Mouse (Mus musculus): ENCODE measurements around the gene Ndufs2. TPM values are rescaled to one million over a fixed set of nuclear protein-coding genes. Genes with fewer than 3 reads are reported as not detected.

The Ndufs2 gene
- polyA plus RNA-seq, 1 experiment from 2014 or later = 247 TPM

DNA sequence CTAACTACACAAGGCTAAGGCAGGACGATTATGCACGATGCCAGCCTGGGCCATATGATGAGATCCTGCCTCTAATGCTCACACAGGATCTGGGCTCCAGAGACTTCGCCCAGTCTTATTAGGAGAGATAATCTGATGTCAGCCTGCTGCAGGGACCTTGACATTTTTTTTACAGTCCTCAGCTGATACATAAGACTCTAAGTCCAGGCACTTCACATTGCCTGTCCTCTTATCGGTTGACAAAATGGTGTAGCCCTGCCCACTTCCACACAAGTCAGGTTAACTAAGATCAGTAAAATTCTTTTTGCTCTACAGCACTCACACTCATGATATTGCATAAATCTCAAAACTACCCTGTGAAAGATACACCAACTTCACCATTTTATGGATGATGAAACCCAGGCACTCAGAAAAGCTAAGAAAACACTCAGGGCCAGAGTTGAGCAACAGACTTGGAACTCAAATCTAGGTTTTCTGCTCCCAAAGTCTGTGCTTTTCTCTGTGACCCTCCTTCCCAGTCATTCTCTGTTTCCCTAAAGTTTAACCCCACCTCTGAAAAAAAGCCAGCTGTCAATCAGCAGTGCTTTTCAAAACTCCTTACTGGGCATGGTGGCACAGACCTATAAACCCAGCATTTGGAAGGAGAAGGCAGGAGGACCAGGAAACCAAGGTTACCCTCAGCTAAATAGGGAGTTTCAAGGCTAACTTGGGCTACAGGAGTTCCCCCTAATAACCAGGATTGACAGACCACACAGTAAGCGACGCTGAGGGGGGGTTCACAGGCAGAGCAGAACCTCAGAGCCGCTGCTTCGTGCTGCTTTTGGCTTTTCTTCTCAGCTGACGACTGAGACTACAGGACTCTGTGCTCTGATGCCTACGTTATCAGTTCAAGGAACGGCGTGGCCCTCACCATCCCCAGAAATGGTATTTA lies 18.1 kb downstream of the Ndufs2 start:
- Histone ChIP-seq H3K27me3 (replicated peaks; ENCODE audit: control insufficient read depth, insufficient read depth, low read length) (no peaks in the 10 kb centered on the region), H3K36me3 (ENCODE audit: control insufficient read depth, insufficient read depth, low read length) (peaks cover 49% of the 10 kb centered on the region), H3K4me2 (ENCODE audit: low read length) (no peak overlapping the region), H3K4me3 (ENCODE audit: low read depth, low read length) (no peak overlapping the region), H3K9ac (ENCODE audit: low read length) (no peak overlapping the region), H3K27ac (ENCODE audit: low read depth) (no peak overlapping the region), H3K9me3 (ENCODE audit: control insufficient read depth, low read length) (no peaks in the 10 kb centered on the region), H3K4me1 (replicated peaks; ENCODE audit: control insufficient read depth, insufficient read depth, low read length) (no peaks in the 10 kb centered on the region)
- 79% methylated on average over 12 of the region's 12 CpGs for WGBS
- no peak for DNase-seq (ENCODE audit: low spot score)
- ATAC-seq (replicated peaks; ENCODE audit: low FRiP score, low TSS enrichment, low read depth) = no peak

GRCm38 (mm10) chr1:171232348-171232747 lies 18.8 kb downstream of the Ndufs2 start:
- ATAC-seq (replicated peaks; ENCODE audit: low FRiP score, low TSS enrichment, low read depth) (no peak), DNase-seq (ENCODE audit: low spot score) (no peak)
- Histone ChIP-seq H3K4me2 (ENCODE audit: low read length) (no peak overlapping the region), H3K27me3 (replicated peaks; ENCODE audit: control insufficient read depth, insufficient read depth, low read length) (no peaks in the 10 kb centered on the region), H3K4me1 (replicated peaks; ENCODE audit: control insufficient read depth, insufficient read depth, low read length) (no peaks in the 10 kb centered on the region), H3K9ac (ENCODE audit: low read length) (no peak overlapping the region), H3K36me3 (ENCODE audit: control insufficient read depth, insufficient read depth, low read length) (peaks cover 42% of the 10 kb centered on the region), H3K4me3 (ENCODE audit: low read depth, low read length) (no peak overlapping the region), H3K9me3 (ENCODE audit: control insufficient read depth, low read length) (no peaks in the 10 kb centered on the region), H3K27ac (ENCODE audit: low read depth) (no peak overlapping the region)
- WGBS = 84% methylated on average over 5 of the region's 5 CpGs

DNA sequence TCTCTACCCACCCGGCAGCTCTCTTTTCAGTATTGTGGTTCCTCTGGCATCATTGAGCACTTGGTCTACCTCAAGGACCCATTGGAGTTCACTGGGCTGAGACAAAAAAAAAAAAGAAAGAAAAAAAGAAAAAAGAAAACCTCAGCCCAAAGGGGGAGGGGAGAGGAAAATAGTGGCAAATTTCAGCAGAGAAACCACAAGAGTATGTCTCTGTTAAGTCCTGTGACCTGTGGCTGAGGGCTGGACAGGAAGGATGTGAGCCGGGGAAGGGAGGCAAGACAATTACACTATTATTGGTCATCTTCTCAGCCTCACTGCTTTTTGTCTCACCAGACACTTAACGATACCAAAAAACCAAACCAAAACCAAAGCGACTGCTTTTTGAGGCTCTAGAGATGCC lies 19.3 kb downstream of the Ndufs2 start:
- Histone ChIP-seq H3K9me3 (ENCODE audit: control insufficient read depth, low read length) (no peaks in the 10 kb centered on the region), H3K27me3 (replicated peaks; ENCODE audit: control insufficient read depth, insufficient read depth, low read length) (no peaks in the 10 kb centered on the region), H3K4me1 (replicated peaks; ENCODE audit: control insufficient read depth, insufficient read depth, low read length) (no peaks in the 10 kb centered on the region), H3K4me2 (ENCODE audit: low read length) (no peak overlapping the region), H3K4me3 (ENCODE audit: low read depth, low read length) (no peak overlapping the region), H3K9ac (ENCODE audit: low read length) (no peak overlapping the region), H3K36me3 (ENCODE audit: control insufficient read depth, insufficient read depth, low read length) (peaks cover 37% of the 10 kb centered on the region), H3K27ac (ENCODE audit: low read depth) (no peak overlapping the region)
- no peak for ATAC-seq (replicated peaks; ENCODE audit: low FRiP score, low TSS enrichment, low read depth)
- WGBS = 69% methylated on average over 4 of the region's 4 CpGs
- DNase-seq (ENCODE audit: low spot score) = no peak

DNA sequence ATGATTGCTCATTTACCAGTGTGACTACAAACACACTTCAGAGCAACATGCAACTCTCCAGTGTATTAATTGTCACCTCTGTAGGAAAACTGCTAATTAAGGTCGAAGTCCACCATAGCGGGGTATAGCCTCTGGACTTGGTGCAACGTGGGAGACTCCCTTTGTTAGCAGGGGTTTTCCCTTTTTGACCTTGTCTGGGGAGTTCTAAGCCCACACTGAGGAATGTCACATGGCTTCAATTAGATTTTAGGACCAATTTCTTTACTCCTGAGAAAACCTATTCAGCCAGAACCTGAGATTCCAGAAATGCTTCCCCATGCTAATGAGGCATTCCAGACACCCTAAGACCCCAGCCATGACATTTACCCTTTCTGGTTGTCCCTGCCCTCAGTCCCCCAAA lies 21.0 kb downstream of the Ndufs2 start:
- Histone ChIP-seq H3K27ac (ENCODE audit: low read depth) (no peak overlapping the region), H3K27me3 (replicated peaks; ENCODE audit: control insufficient read depth, insufficient read depth, low read length) (no peaks in the 10 kb centered on the region), H3K9me3 (ENCODE audit: control insufficient read depth, low read length) (no peaks in the 10 kb centered on the region), H3K4me2 (ENCODE audit: low read length) (no peak overlapping the region), H3K4me3 (ENCODE audit: low read depth, low read length) (no peak overlapping the region), H3K36me3 (ENCODE audit: control insufficient read depth, insufficient read depth, low read length) (peaks cover 21% of the 10 kb centered on the region), H3K4me1 (replicated peaks; ENCODE audit: control insufficient read depth, insufficient read depth, low read length) (no peaks in the 10 kb centered on the region), H3K9ac (ENCODE audit: low read length) (no peak overlapping the region)
- WGBS = 79% methylated on average over 3 of the region's 3 CpGs
- no peak for ATAC-seq (replicated peaks; ENCODE audit: low FRiP score, low TSS enrichment, low read depth)
- DNase-seq (ENCODE audit: low spot score) = no peak

GRCm38 (mm10) chr1:171229750-171230149 lies 21.4 kb downstream of the Ndufs2 start:
- Histone ChIP-seq H3K9me3 (ENCODE audit: control insufficient read depth, low read length) (no peaks in the 10 kb centered on the region), H3K27me3 (replicated peaks; ENCODE audit: control insufficient read depth, insufficient read depth, low read length) (no peaks in the 10 kb centered on the region), H3K4me2 (ENCODE audit: low read length) (no peak overlapping the region), H3K9ac (ENCODE audit: low read length) (no peak overlapping the region), H3K27ac (ENCODE audit: low read depth) (no peak overlapping the region), H3K36me3 (ENCODE audit: control insufficient read depth, insufficient read depth, low read length) (peaks cover 16% of the 10 kb centered on the region), H3K4me1 (replicated peaks; ENCODE audit: control insufficient read depth, insufficient read depth, low read length) (no peaks in the 10 kb centered on the region), H3K4me3 (ENCODE audit: low read depth, low read length) (no peak overlapping the region)
- DNase-seq (ENCODE audit: low spot score) (no peak), ATAC-seq (replicated peaks; ENCODE audit: low FRiP score, low TSS enrichment, low read depth) (no peak)
- WGBS = 64% methylated on average over 6 of the region's 6 CpGs

- Histone ChIP-seq H3K4me3 (ENCODE audit: low read depth, low read length) (no peak overlapping the region), H3K27ac (ENCODE audit: low read depth) (no peak overlapping the region), H3K36me3 (ENCODE audit: control insufficient read depth, insufficient read depth, low read length) (no peaks in the 10 kb centered on the region), H3K4me2 (ENCODE audit: low read length) (no peak overlapping the region), H3K9me3 (ENCODE audit: control insufficient read depth, low read length) (no peaks in the 10 kb centered on the region), H3K27me3 (replicated peaks; ENCODE audit: control insufficient read depth, insufficient read depth, low read length) (no peaks in the 10 kb centered on the region), H3K9ac (ENCODE audit: low read length) (no peak overlapping the region), H3K4me1 (replicated peaks; ENCODE audit: control insufficient read depth, insufficient read depth, low read length) (no peaks in the 10 kb centered on the region)
- DNase-seq (ENCODE audit: low spot score) (no peak), ATAC-seq (replicated peaks; ENCODE audit: low FRiP score, low TSS enrichment, low read depth) (no peak)
- 90% methylated on average over 1 of the region's 1 CpGs for WGBS
Measured at GRCm38 (mm10) chr1:171227879-171228278, 23.3 kb downstream of the Ndufs2 start.

- Histone ChIP-seq H3K27ac (ENCODE audit: low read depth) (no peak overlapping the region), H3K27me3 (replicated peaks; ENCODE audit: control insufficient read depth, insufficient read depth, low read length) (no peaks in the 10 kb centered on the region), H3K4me3 (ENCODE audit: low read depth, low read length) (no peak overlapping the region), H3K9ac (ENCODE audit: low read length) (no peak overlapping the region), H3K9me3 (ENCODE audit: control insufficient read depth, low read length) (no peaks in the 10 kb centered on the region), H3K4me1 (replicated peaks; ENCODE audit: control insufficient read depth, insufficient read depth, low read length) (peaks cover under 1% of the 10 kb centered on the region; the same call in 1 of the 2 replicates), H3K4me2 (ENCODE audit: low read length) (no peak overlapping the region), H3K36me3 (ENCODE audit: control insufficient read depth, insufficient read depth, low read length) (no peaks in the 10 kb centered on the region)
- 70% methylated on average over 4 of the region's 4 CpGs for WGBS
- DNase-seq (ENCODE audit: low spot score) (no peak), ATAC-seq (replicated peaks; ENCODE audit: low FRiP score, low TSS enrichment, low read depth) (no peak)
Measured at GRCm38 (mm10) chr1:171226780-171227179, 24.4 kb downstream of the Ndufs2 start.

- no peak within 1 kb of the TSS for H3K4me2 ChIP-seq (ENCODE audit: low read length)
- peaks cover 10% of the 10 kb centered on the region for H3K4me1 ChIP-seq (replicated peaks; ENCODE audit: control insufficient read depth, insufficient read depth, low read length)
- no peaks in the 10 kb centered on the region for H3K27me3 ChIP-seq (replicated peaks; ENCODE audit: control insufficient read depth, insufficient read depth, low read length)
- no peak within 1 kb of the TSS for H3K27ac ChIP-seq (ENCODE audit: low read depth)
- H3K9ac ChIP-seq (ENCODE audit: low read length) = no peak within 1 kb of the TSS
- 53% methylated on average over 5 of the region's 5 CpGs for WGBS
- peaks cover 5% of the 10 kb centered on the region for H3K36me3 ChIP-seq (ENCODE audit: control insufficient read depth, insufficient read depth, low read length)
- DNase-seq (ENCODE audit: low spot score) (no peak), ATAC-seq (replicated peaks; ENCODE audit: low FRiP score, low TSS enrichment, low read depth) (no peak)
- no peaks in the 10 kb centered on the region for H3K9me3 ChIP-seq (ENCODE audit: control insufficient read depth, low read length)
- H3K4me3 ChIP-seq (ENCODE audit: low read depth, low read length) = no peak within 1 kb of the TSS
Measured at GRCm38 (mm10) chr1:171224857-171225256, 26.3 kb downstream of the Ndufs2 start, which contains the start of gene Apoa2. Apoa2 (plus strand) TSS chr1:171225054.

DNA sequence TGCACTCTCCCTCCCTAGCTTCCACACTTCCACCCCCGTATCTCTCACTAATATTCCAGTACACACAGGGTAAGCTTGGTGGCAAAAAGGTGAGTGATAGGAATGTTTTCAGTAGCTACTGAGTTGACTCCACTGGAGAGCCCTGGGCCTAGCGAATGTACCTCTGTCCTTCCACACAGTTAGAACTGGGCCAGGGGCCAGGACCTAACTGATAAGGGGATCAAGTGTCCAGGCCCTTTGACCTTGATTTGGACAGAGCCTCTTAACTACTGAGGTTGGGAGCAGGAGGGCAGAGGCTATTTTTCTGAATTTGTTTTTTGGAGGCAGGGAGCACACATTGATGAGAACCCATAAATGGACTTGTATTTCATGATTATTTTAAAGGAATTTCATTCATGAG lies 27.4 kb downstream of the Ndufs2 start:
- 70% methylated on average over 2 of the region's 2 CpGs for WGBS
- H3K4me2 ChIP-seq (ENCODE audit: low read length) = no peak overlapping the region
- H3K4me3 ChIP-seq (ENCODE audit: low read depth, low read length) = no peak overlapping the region
- no peaks in the 10 kb centered on the region for H3K27me3 ChIP-seq (replicated peaks; ENCODE audit: control insufficient read depth, insufficient read depth, low read length)
- H3K27ac ChIP-seq (ENCODE audit: low read depth) = no peak overlapping the region
- H3K9ac ChIP-seq (ENCODE audit: low read length) = no peak overlapping the region
- DNase-seq (ENCODE audit: low spot score) (no peak), ATAC-seq (replicated peaks; ENCODE audit: low FRiP score, low TSS enrichment, low read depth) (no peak)
- no peaks in the 10 kb centered on the region for H3K9me3 ChIP-seq (ENCODE audit: control insufficient read depth, low read length)
- peaks cover 16% of the 10 kb centered on the region for H3K36me3 ChIP-seq (ENCODE audit: control insufficient read depth, insufficient read depth, low read length)
- H3K4me1 ChIP-seq (replicated peaks; ENCODE audit: control insufficient read depth, insufficient read depth, low read length) = peaks cover 10% of the 10 kb centered on the region

Data from intestine, embryonic 14.5 days (tissue).